Mouse (Mus musculus) heart, postnatal 0 days (tissue): ENCODE results near the gene Csn3.

Experiments
- CTCF ChIP-seq: IDR thresholded peaks from 2 replicates; pipeline ENCODE4 v1.5.1; 2016; ENCODE audit warnings: antibody characterized with exemption, control low read depth, low read depth
- EP300 ChIP-seq: IDR thresholded peaks from 2 replicates; pipeline ENCODE4 v1.6.1; 2016; ENCODE audit warnings: antibody characterized with exemption, low read depth

DNA sequence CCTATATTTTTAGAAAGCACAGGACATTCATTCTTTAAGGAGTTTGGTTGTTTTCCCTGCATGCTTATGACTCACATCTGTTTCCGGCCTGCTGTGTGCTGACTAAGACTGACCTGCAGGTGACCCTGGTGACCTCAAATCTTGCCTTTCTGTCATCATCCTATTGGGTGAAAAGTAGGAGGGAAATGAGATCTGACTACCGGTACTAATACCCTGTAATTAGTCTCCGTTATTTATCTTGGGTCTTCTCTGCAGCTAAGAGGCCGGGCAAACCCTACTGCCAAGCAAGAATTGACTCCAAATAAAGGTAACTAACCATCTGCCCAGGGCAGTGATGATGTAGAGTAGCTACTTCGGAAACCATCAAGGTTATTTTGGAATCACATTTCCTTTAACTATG, at the start of gene Csn3:
- TF ChIP-seq EP300 = no peak
- no peak for TF ChIP-seq CTCF
